Mouse (Mus musculus): Measurements from ENCODE around the gene Ap1m2.
"Not testable (repeated sequence)": the region's sequence is repeated elsewhere in the genome, so short reads cannot be mapped to it uniquely, and the experiment has no call there.

The Ap1m2 gene

GRCm38 (mm10) chr9:21327569-21327968, 15.4 kb upstream of the Ap1m2 start:
- no peak for DNase-seq (ENCODE audit: low spot score)

- no peak for DNase-seq (ENCODE audit: low spot score)
These were observed 12.1 kb upstream of the Ap1m2 start for GRCm38 (mm10) chr9:21324269-21324668.

GRCm38 (mm10) chr9:21322917-21323297, 10.8 kb upstream of the Ap1m2 start:
- not testable (repeated sequence) for DNase-seq (ENCODE audit: low spot score)

GRCm38 (mm10) chr9:21322211-21322916, 10.2 kb upstream of the Ap1m2 start:
- DNase-seq (ENCODE audit: low spot score), result no peak

GRCm38 (mm10) chr9:21321513-21321835, 9.3 kb upstream of the Ap1m2 start:
- DNase-seq (ENCODE audit: low spot score), result peak; percentile 56

GRCm38 (mm10) chr9:21320619-21321512, 8.7 kb upstream of the Ap1m2 start, which contains the start of gene Slc44a2:
Gene Slc44a2, plus strand, starts transcription at chr9:21320698.
- DNase-seq (ENCODE audit: low spot score), result peak; percentile 88

GRCm38 (mm10) chr9:21320280-21320618, 8.1 kb upstream of the Ap1m2 start:
- DNase-seq (ENCODE audit: low spot score), result no peak

- no peak for DNase-seq (ENCODE audit: low spot score)
These were observed 7.4 kb upstream of the Ap1m2 start for GRCm38 (mm10) chr9:21319503-21319902.

- DNase-seq (ENCODE audit: low spot score), result no peak
These were observed 6.7 kb upstream of the Ap1m2 start for GRCm38 (mm10) chr9:21318792-21319191.

- no peak for DNase-seq (ENCODE audit: low spot score)
These were observed 4.6 kb upstream of the Ap1m2 start for GRCm38 (mm10) chr9:21316696-21317095.

GRCm38 (mm10) chr9:21315421-21315820, 3.3 kb upstream of the Ap1m2 start:
- DNase-seq (ENCODE audit: low spot score), result no peak

GRCm38 (mm10) chr9:21314367-21315140, 2.4 kb upstream of the Ap1m2 start:
- no peak for DNase-seq (ENCODE audit: low spot score)

- DNase-seq (ENCODE audit: low spot score), result peak; percentile 81
These were observed 1.3 kb upstream of the Ap1m2 start for GRCm38 (mm10) chr9:21313394-21313793.

- DNase-seq (ENCODE audit: low spot score), result no peak
These were observed 442 bp downstream of the Ap1m2 start for GRCm38 (mm10) chr9:21311695-21312094.

GRCm38 (mm10) chr9:21309150-21309741, 2.9 kb downstream of the Ap1m2 start:
- peak; percentile 63 for DNase-seq (ENCODE audit: low spot score)

GRCm38 (mm10) chr9:21305065-21305464, 7.1 kb downstream of the Ap1m2 start:
- DNase-seq (ENCODE audit: low spot score), result no peak

- DNase-seq (ENCODE audit: low spot score), result no peak
These were observed 13.1 kb downstream of the Ap1m2 start for GRCm38 (mm10) chr9:21299014-21299413.

- no peak for DNase-seq (ENCODE audit: low spot score)
These were observed 19.9 kb downstream of the Ap1m2 start for GRCm38 (mm10) chr9:21292271-21292670.

- not testable (repeated sequence) for DNase-seq (ENCODE audit: low spot score)
These were observed 20.3 kb downstream of the Ap1m2 start for GRCm38 (mm10) chr9:21291868-21292267.

GRCm38 (mm10) chr9:21291022-21291787, 20.9 kb downstream of the Ap1m2 start, which contains the start of gene Cdkn2d:
Gene Cdkn2d, minus strand, starts transcription at chr9:21291407.
- peak; percentile 100 for DNase-seq (ENCODE audit: low spot score)

- no peak for DNase-seq (ENCODE audit: low spot score)
These were observed 21.5 kb downstream of the Ap1m2 start for GRCm38 (mm10) chr9:21290589-21290988.

Data from spleen, adult 12 weeks (tissue).